Mouse (Mus musculus) c-Kit-positive CD71-negative TER-119-negative erythroid progenitor cells, embryonic 14.5 days (primary cell): ENCODE measurements around the gene Speer4d.
"Not testable (repeated sequence)": the region's sequence is repeated elsewhere in the genome, so short reads cannot be mapped to it uniquely, and the experiment has no call there.

Experiments used
- DNase-seq: peaks from one replicate; pipeline ENCODE4 v3.0.0-alpha.2; 2013; ENCODE audit warnings: low read depth

Gene Speer4d

DNA sequence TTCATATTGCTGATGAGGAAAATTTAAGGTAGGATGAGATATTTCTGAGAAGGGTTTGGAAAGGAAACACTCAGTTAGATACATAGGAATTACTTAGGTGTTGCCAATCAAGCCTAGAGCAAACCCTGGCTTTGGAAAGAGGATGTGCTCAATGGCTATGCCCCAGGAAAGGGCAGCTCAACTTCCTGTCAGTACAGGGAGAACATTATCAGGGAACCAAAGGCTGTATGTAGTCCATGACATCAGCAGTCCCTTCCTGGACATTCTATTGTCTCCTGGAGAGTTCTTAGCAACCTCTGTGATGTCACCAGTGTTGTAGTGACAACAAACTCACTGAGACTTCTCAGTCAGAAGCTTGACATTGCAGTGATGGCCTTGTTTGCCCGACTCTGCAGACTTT lies at the start of gene Speer4d:
TSS of gene Speer4d (plus strand) at position 301 of the 400 bp plus-strand sequence.
- DNase-seq, result not testable (repeated sequence)

GRCm38 (mm10) chr5:15573735-15574134 lies 45.1 kb upstream of the Speer4d start:
- DNase-seq, result not testable (repeated sequence)

- not testable (repeated sequence) for DNase-seq
Measured at GRCm38 (mm10) chr5:15577033-15577432, 41.8 kb upstream of the Speer4d start, which contains the start of gene Gm21083. TSS of gene Gm21083 (plus strand) at chr5:15577333.

GRCm38 (mm10) chr5:15586351-15586750 lies 32.5 kb upstream of the Speer4d start:
- DNase-seq, result not testable (repeated sequence)

- DNase-seq, result peak; percentile 26
Measured at GRCm38 (mm10) chr5:15588291-15588690, 30.6 kb upstream of the Speer4d start.

GRCm38 (mm10) chr5:15590635-15591034 lies 28.2 kb upstream of the Speer4d start:
- DNase-seq, result not testable (repeated sequence)

GRCm38 (mm10) chr5:15591577-15591976 lies 27.3 kb upstream of the Speer4d start:
- not testable (repeated sequence) for DNase-seq

DNA sequence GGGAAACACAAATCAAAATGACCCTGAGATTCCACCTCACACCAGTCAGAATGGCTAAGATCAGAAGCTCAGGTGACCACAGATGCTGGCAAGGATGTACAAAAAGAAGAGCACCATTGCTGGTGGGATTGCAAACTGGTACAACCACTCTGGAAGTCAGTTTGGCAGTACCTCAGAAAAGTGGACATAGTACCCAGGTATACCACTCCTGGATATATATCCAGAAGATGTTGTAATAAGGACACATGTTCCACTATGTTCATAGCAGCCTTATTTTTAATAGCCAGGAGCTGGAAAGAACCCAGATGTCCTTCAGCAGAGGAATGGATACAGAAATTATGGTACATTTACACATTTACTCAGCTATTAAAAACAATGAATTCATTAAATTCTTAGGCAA lies 20.0 kb upstream of the Speer4d start:
- not testable (repeated sequence) for DNase-seq

DNA sequence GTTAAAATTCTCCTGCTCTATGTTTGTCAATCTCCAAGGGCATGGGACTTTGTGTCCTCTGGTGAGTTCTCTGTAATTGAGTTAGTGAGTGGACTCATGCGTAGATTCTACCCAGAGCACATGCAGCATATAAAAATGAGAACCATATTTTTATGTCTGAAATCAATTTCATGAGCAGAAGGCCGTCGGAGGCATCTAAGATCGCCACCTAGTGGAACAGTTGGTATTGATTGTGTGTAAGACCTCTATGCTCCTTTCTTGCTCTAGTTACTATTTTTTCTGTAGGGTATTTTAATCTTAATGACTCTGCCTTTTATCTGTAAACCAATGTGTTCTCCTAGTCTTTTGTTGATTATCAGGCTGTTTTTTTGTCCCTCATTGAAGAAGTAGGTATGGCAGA lies 18.5 kb upstream of the Speer4d start:
- DNase-seq, result not testable (repeated sequence)

DNA sequence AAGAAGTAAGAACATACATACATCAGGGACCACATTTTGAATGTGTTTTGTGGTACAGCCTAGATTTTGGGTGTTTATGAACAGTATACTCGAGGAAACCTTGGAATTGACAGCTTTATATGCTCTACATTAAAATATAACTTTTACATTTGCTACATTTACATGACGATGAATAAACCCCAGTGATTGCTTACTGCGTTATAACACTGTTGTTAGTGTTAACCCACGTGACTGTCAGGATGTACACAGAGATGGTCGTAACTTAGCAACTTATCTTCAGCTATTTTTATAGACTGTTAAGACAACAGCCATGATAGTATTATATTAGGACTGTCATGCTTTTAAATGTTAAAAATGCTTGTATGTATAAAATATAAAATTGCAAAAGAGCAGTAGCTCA lies 17.4 kb upstream of the Speer4d start:
- DNase-seq, result not testable (repeated sequence)

- DNase-seq, result not testable (repeated sequence)
Measured at GRCm38 (mm10) chr5:15601960-15602359, 16.9 kb upstream of the Speer4d start.

GRCm38 (mm10) chr5:15602424-15602947 lies 16.4 kb upstream of the Speer4d start:
- DNase-seq, result not testable (repeated sequence)

DNA sequence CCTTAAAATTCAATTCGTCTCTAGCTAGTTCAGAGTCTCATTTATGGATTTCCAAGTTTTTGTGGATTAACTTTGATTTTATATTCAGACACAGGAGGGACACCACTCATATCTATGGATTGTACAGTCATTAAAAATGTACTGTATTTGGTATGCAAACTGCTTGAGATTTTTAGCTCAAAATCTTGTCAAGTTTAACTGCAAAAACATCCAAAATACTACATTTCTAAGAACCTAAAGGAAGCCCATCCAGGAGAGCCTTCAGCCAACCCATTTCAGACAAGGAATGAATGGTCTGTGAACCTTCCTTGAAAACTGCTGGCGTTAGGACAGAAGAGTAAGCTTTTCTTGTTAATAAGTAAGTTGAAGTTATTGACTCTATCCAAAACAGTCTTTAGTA lies 15.9 kb upstream of the Speer4d start:
- not testable (repeated sequence) for DNase-seq

DNA sequence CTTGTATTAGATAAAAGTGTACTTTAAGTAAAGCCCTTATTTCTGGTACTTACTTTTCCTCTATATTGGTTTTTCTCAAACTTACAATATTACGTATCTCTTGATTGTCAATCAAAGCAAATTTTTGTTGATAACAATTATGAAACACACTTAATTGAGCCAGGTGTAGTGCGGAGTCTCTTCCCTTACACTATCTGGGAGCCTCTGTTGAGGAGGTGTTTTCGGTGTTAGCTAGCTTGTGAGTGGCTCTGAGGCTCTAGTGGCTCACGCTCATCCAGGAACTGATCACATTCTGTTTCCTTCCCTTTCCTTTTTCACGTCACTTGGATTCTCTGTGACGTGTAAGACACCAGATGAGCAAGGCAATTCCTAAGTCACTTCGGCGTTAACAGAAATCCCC lies 15.3 kb upstream of the Speer4d start:
- DNase-seq, result not testable (repeated sequence)

DNA sequence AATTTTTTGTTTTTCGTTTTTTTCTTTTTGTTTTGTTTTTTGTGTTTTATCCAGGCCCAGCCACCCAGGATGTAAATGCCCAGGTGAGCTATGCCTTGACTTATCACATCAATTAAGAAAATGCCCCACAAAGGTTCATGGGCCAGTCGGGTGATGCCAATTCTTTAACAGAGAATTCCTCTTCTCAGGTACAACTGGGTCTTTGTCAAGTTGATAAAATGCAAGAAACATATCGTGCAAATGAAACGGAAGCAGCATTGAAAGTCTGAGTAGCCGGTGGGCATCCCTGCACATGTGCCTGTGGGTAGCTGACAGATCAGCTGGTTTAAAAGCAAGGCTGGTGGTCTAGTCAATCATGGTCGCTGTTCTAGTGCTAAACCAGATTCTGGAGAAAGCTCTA lies 12.2 kb upstream of the Speer4d start:
- DNase-seq, result not testable (repeated sequence)

GRCm38 (mm10) chr5:15610695-15611094 lies 8.2 kb upstream of the Speer4d start:
- not testable (repeated sequence) for DNase-seq

DNA sequence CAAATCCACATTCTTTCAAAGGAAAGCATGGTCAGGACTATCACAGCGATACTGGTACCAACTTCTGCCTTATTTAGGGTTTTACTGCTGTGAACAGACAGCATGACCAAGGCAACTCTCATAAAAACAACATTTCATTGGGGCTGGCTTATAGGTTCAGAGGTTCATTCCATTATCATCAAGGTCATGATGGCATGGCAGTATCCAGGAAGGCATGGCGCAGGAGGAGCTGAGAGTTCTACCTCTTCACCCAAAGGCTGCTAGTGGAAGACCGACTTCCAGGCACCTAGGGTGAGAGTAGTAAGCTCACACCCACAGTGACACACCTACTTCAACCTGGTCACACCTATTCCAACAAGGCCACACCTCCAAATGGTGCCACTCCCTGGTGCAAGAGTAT lies 2.7 kb upstream of the Speer4d start:
- not testable (repeated sequence) for DNase-seq

DNA sequence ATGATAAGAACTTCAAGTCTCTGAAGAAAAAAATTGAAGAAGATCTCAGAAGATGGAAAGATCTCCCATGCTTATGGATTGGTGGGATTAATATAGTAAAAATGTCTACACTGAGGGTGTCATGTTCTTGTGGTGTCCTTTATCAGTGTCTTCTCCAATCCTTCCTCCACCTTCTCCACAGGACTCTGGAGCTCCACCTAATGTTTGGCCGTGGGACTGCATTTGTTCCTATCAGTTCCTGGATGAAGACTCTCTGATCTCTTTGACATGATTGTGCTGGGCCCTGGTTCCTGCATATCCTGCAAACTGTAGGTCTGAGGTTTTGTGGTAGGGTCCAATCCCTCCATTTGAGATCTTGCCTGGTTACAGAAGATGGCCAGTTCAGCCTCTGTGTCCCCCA lies 9.3 kb downstream of the Speer4d start:
- DNase-seq, result not testable (repeated sequence)

- not testable (repeated sequence) for DNase-seq
Measured at GRCm38 (mm10) chr5:15630068-15630467, 11.2 kb downstream of the Speer4d start.

- not testable (repeated sequence) for DNase-seq
Measured at GRCm38 (mm10) chr5:15637637-15638036, 18.8 kb downstream of the Speer4d start.

GRCm38 (mm10) chr5:15645707-15646106 lies 26.8 kb downstream of the Speer4d start:
- not testable (repeated sequence) for DNase-seq

DNA sequence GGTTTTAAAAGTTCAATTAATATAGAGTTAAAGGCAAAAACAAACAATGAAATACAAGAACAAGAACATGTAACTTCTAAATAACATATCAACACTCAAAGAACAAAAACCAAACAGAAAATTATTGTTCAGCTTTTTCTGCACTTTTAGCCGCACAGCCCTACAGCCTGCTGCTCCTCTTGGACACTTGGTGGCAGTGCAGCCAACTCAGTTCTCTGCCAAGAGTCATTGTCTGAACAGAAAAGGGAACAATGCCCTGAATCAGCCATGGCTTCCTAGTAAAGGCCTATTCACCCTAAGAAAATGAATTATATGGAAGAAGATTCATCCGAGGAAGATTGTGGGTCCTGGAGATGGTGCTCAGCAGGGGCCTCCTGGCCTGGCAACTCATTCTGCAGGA lies 33.5 kb downstream of the Speer4d start:
- DNase-seq, result not testable (repeated sequence)

DNA sequence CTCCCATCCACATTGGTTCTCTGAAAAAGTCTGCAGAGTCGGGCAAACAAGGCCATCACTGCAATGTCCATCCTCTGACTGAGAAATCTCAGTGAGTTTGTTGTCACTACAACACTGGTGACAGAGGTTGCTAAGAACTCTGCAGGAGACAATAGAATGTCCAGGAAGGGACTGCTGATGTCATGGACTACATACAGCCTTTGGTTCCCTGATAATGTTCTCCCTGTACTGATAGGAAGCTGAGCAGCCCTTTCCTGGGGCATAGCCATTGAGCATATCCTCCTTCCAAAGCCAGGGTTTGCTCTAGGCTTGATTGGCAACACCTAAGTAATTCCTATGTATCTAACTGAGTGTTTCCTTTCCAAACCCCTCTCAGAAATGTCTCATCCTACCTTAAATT lies 38.1 kb downstream of the Speer4d start, which contains the start of gene 4930572O03Rik:
TSS of gene 4930572O03Rik (minus strand) at position 101 of the 400 bp plus-strand sequence.
- DNase-seq, result not testable (repeated sequence)

DNA sequence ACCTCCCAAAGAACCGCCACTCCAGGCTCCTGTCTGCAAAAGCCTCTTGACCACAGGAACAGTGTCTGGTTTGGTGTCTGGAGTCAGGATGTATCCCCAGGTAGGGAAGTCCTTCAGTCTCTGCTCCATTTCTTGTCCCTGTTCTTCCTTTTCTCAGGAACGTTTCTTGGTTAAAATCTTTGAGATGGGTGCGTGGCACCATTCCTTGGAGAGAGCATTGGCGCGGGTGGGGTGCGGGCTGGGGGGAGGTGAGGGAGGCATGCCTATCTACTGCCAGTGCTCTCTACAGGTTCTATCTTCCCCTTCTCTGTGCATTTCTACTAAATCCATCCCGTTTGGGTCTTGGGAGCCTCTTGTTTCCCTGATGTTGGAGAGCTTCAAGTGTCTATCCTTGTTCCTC lies 45.0 kb downstream of the Speer4d start:
- DNase-seq, result not testable (repeated sequence)
